Mouse (Mus musculus): ENCODE results near the gene Cldn3. TPM values are rescaled to one million over a fixed set of nuclear protein-coding genes. Genes with fewer than 3 reads are reported as not detected.
A peak's percentile ranks its signal among the peaks of the same experiment; 100 is the strongest.
"Not testable (repeated sequence)": the region's sequence is repeated elsewhere in the genome, so short reads cannot be mapped to it uniquely, and the experiment has no call there.

Gene Cldn3
- 2.1 and 3.0 TPM in 2 replicates for polyA plus RNA-seq (2015; fragmentation: Nextera tagmentation; extraction: Ambion mirVana)

DNA sequence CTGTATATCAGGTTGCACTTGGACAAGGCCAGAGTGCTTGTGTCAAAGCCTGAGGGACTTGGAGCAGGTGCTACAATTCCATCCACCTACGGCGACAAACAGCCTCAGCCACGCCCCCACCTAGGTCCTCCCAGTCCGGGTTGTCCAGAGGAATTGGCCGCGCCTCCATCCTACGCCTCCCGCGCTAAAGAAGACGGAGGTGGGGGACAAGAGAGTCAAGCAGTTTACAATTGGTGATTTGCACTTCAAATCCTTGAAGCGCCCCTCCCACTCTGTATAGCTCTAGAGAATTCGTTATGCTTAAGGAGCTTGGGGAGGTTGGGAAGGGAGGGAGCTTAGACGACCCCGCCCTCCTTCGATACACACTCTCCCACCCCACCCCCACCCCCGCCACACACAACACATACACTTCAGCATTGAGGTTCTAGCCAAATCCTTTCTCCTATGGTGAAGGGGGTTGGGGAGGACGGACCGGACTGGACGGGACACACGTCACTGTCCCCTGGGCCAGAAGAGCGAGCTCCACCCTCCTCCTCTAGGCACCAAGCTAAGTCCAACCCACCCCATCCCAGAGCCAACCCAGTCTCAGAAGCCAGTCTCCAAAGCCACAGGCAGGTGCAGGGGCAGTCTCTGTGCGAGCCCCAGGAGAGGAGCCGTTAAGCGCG, at the start of gene Cldn3:
Gene Cldn3, plus strand, starts transcription at position 582 of the 665 bp plus-strand sequence.
- peak; percentile 37; the same call in 1 of the 2 replicates for ATAC-seq (replicated peaks)
- Histone ChIP-seq H3K9me3 (no peaks in the 10 kb centered on the region), H3K9ac (peak within 1 kb of the TSS; percentile 0; the same call in 1 of the 2 replicates), H3K36me3 (replicated peaks) (no peaks in the 10 kb centered on the region), H3K4me2 (peak within 1 kb of the TSS; percentile 40), H3K4me3 (peak within 1 kb of the TSS; percentile 25), H3K27ac (no peak within 1 kb of the TSS), H3K4me1 (peaks cover 17% of the 10 kb centered on the region), H3K27me3 (replicated peaks) (peaks cover 43% of the 10 kb centered on the region)
- under 1% methylated on average over 25 of the region's 25 CpGs for WGBS

- Histone ChIP-seq H3K36me3 (replicated peaks) (no peaks in the 10 kb centered on the region), H3K4me3 (no peak overlapping the region), H3K27me3 (replicated peaks) (no peaks in the 10 kb centered on the region), H3K9me3 (no peaks in the 10 kb centered on the region), H3K4me1 (peaks cover 6% of the 10 kb centered on the region; the same call in 1 of the 2 replicates), H3K9ac (no peak overlapping the region), H3K27ac (no peak overlapping the region), H3K4me2 (no peak overlapping the region)
- WGBS: 95% methylated on average over 6 of the region's 6 CpGs
- no peak for ATAC-seq (replicated peaks)
Measured at GRCm38 (mm10) chr5:134936626-134937185, 49.3 kb upstream of the Cldn3 start.

GRCm38 (mm10) chr5:134939069-134939468, 46.9 kb upstream of the Cldn3 start:
- no peaks in the 10 kb centered on the region for H3K4me1 ChIP-seq
- H3K27me3 ChIP-seq (replicated peaks): no peaks in the 10 kb centered on the region
- no peaks in the 10 kb centered on the region for H3K36me3 ChIP-seq (replicated peaks)
- no peak overlapping the region for H3K9ac ChIP-seq
- H3K4me3 ChIP-seq: no peak overlapping the region
- H3K9me3 ChIP-seq: no peaks in the 10 kb centered on the region
- 67% methylated on average over 3 of the region's 3 CpGs for WGBS
- no peak overlapping the region for H3K27ac ChIP-seq
- no peak overlapping the region for H3K4me2 ChIP-seq
- no peak for ATAC-seq (replicated peaks)

DNA sequence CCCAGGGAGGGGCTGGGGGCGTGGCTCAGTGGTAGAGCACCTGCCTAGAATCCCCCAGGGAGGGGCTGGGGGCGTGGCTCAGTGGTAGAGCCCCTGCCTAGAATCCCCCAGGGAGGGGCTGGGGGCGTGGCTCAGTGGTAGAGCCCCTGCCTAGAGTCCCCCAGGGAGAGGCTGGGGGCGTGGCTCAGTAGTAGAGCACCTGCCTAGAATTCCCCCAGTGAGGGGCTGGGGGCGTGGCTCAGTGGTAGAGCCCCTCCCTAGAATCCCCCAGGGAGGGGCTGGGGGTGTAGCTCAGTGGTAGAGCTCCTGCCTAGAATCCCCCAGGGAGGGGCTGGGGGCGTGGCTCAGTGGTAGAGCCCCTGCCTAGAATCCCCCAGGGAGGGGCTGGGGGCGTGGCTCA, 46.5 kb upstream of the Cldn3 start:
- 90% methylated on average over 5 of the region's 7 CpGs for WGBS
- not testable (repeated sequence) for H3K9me3 ChIP-seq; H3K36me3 ChIP-seq (replicated peaks); H3K9ac ChIP-seq; H3K27me3 ChIP-seq (replicated peaks); H3K4me1 ChIP-seq; H3K4me3 ChIP-seq; ATAC-seq (replicated peaks); H3K27ac ChIP-seq; H3K4me2 ChIP-seq

- H3K27me3 ChIP-seq (replicated peaks): peaks cover 16% of the 10 kb centered on the region
- no peaks in the 10 kb centered on the region for H3K9me3 ChIP-seq
- no peak overlapping the region for H3K4me3 ChIP-seq
- WGBS: 86% methylated on average over 14 of the region's 14 CpGs
- no peak overlapping the region for H3K27ac ChIP-seq
- no peak for ATAC-seq (replicated peaks)
- H3K4me2 ChIP-seq: no peak overlapping the region
- H3K9ac ChIP-seq: no peak overlapping the region
- no peaks in the 10 kb centered on the region for H3K36me3 ChIP-seq (replicated peaks)
- H3K4me1 ChIP-seq: peaks cover 7% of the 10 kb centered on the region; the same call in 1 of the 2 replicates
Measured at GRCm38 (mm10) chr5:134941472-134942209, 44.4 kb upstream of the Cldn3 start.

DNA sequence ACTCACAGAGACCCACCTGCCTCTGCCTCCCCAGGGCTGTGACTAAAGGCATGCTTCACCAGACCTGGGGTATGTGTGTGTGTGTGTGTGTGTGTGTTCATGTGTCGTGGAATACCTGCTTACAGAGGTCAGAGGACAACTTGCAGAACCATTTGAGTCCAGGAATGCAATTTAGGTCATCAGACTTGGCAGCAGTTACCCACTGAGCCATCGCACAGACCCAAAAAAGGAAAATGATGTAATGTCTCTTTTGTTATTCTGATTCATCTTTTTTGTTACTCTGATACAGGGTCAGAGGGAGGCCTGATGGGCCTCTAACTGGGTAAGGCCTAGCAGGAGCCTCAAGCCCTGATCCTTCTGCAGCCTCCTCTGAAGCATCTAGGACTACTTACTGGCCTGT, 43.3 kb upstream of the Cldn3 start:
- no peak for ATAC-seq (replicated peaks)
- Histone ChIP-seq H3K4me3 (no peak overlapping the region), H3K36me3 (replicated peaks) (no peaks in the 10 kb centered on the region), H3K4me2 (no peak overlapping the region), H3K27ac (no peak overlapping the region), H3K4me1 (peaks cover 10% of the 10 kb centered on the region; the same call in 1 of the 2 replicates), H3K27me3 (replicated peaks) (peaks cover 27% of the 10 kb centered on the region), H3K9me3 (no peaks in the 10 kb centered on the region), H3K9ac (no peak overlapping the region)
- 76% methylated on average over 2 of the region's 2 CpGs for WGBS

DNA sequence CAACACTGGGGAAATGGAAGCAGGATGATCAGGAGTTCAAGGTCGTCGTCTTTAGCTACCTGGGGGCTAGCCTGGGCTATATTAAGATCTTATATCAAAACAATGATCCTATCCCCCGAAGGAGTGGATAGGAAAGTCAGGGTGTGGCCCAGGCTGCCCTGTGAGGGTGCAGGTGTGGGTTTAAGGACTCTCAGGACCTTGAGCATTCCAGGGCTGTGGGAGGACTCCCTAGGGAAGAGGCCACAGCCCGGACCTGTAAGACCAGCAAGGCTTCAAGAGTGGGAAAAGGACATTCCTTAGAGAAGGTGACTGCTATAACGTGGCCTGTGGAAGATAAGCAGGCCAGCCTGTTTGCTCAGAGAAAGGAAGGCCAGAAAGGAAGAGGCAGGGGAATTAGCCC, 41.8 kb upstream of the Cldn3 start:
- WGBS: 78% methylated on average over 5 of the region's 5 CpGs
- H3K4me3 ChIP-seq: no peak overlapping the region
- no peak for ATAC-seq (replicated peaks)
- H3K4me1 ChIP-seq: peaks cover 10% of the 10 kb centered on the region; the same call in 1 of the 2 replicates
- peaks cover 27% of the 10 kb centered on the region for H3K27me3 ChIP-seq (replicated peaks)
- no peak overlapping the region for H3K27ac ChIP-seq
- H3K36me3 ChIP-seq (replicated peaks): no peaks in the 10 kb centered on the region
- H3K4me2 ChIP-seq: no peak overlapping the region
- H3K9ac ChIP-seq: no peak overlapping the region
- H3K9me3 ChIP-seq: no peaks in the 10 kb centered on the region

DNA sequence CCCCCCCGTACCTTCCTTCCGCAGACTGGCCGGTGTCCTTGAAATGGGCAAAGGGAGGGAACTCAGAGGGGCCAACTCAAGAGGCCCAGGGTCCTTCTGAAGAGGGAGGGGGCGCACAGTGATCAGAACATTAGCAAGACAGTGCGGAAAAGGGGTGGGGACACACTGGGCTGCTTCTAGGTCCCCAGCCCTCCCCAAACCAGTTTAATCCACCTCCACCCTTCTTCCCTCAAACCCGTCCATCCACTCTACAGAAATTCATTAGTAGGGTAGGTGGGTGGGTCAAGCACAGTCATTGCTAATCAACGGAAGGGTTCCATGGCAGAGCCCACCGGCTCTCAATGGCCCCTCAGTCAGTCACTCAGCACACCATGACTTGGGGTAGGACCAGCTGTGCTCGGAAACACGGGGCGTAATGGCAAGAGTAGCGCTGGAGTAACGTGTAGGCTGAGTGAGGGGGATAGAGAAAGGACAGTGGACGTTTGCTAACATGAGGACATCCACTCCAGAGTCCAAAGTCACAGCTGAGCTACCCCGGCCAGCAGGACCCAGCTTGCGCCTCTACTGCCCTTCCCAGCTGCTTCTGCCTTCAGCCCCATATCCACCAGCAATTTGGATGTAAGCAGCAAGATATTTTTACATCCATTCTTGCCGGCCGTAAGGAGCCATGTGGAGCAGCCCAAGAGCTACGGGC, 40.6 kb upstream of the Cldn3 start:
- ATAC-seq (replicated peaks): no peak
- 54% methylated on average over 16 of the region's 19 CpGs for WGBS

DNA sequence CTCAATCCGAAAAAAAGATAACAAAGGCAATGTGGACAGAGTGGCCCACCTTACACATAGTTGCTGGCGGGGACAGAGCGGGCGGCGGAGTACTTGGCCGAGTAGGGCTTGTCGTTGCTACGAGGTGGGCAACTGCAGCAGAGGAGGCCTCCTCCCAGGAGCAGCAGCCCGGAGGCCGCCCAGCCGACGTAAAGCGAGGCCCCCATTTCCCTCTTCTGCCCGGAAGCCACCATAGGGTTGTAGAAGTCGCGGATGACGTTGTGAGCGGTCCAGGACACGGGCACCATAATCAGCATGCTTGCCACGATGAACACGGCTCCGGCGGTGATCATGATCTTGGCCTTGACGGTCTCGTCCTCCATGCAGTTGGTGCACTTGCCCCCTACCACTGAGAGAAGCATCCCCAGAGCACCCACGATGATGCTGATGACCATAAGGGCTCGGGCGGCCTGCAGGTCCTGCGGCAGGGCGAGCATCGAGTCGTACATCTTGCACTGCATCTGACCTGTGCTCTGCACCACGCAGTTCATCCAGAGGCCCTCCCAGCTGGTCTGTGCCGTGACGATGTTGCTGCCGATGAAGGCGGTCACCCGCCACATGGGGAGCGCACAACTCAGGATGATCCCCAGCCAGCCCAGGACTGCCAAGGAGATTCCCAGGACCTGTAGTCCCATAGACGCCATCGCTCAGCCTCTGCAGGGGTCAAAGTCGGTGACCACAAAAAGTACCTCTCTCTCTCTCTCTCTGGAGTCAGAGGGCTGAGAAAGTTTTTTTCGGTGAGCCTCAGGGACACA, 39.8 kb upstream of the Cldn3 start:
- no peak for ATAC-seq (replicated peaks)
- Histone ChIP-seq H3K4me3 (no peak overlapping the region), H3K36me3 (replicated peaks) (no peaks in the 10 kb centered on the region), H3K27ac (no peak overlapping the region), H3K4me2 (peak overlapping the region; percentile 6; the same call in 1 of the 2 replicates), H3K27me3 (replicated peaks) (peaks cover 27% of the 10 kb centered on the region), H3K9ac (no peak overlapping the region), H3K4me1 (peaks cover 10% of the 10 kb centered on the region; the same call in 1 of the 2 replicates), H3K9me3 (no peaks in the 10 kb centered on the region)
- 19% methylated on average over 43 of the region's 43 CpGs for WGBS

More for the DNA sequence above, 40.6 kb upstream of the Cldn3 start:
- Histone ChIP-seq H3K27ac (no peak overlapping the region), H3K9ac (no peak overlapping the region), H3K4me1 (peaks cover 10% of the 10 kb centered on the region; the same call in 1 of the 2 replicates), H3K4me3 (no peak overlapping the region), H3K27me3 (replicated peaks) (peaks cover 27% of the 10 kb centered on the region), H3K4me2 (no peak overlapping the region), H3K36me3 (replicated peaks) (no peaks in the 10 kb centered on the region), H3K9me3 (no peaks in the 10 kb centered on the region)

DNA sequence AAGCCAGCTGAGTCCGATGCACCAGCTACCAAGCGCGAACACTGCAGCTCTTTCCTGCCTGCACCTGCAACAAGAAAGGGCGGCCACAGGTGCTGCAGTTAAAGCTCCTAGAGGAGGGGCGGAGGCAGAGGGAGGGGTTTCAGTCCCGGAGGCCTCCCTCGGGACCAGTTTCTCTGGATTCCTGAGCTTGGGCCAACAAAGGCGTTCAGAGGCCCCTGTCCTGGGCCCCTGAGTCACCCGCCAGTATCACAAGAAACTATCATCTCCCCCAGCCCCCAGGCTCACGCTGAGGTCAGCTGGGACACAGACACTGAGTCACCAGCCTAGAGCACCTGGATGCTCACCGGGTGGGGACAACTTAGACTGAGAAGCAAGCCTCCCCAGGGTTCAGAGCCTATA, 39.2 kb upstream of the Cldn3 start, which contains the start of gene Cldn4:
Gene Cldn4, minus strand, starts transcription at position 78 of the 399 bp plus-strand sequence.
- no peak for ATAC-seq (replicated peaks)
- Histone ChIP-seq H3K36me3 (replicated peaks) (no peaks in the 10 kb centered on the region), H3K4me3 (no peak within 1 kb of the TSS), H3K27me3 (replicated peaks) (peaks cover 27% of the 10 kb centered on the region), H3K9me3 (no peaks in the 10 kb centered on the region), H3K9ac (no peak within 1 kb of the TSS), H3K27ac (no peak within 1 kb of the TSS), H3K4me2 (peak within 1 kb of the TSS; percentile 6; the same call in 1 of the 2 replicates), H3K4me1 (peaks cover 10% of the 10 kb centered on the region; the same call in 1 of the 2 replicates)
- 8% methylated on average over 11 of the region's 11 CpGs for WGBS

GRCm38 (mm10) chr5:134947420-134948084, 38.5 kb upstream of the Cldn3 start:
- H3K27me3 ChIP-seq (replicated peaks): peaks cover 27% of the 10 kb centered on the region
- H3K9ac ChIP-seq: no peak overlapping the region
- H3K4me3 ChIP-seq: no peak overlapping the region
- no peak for ATAC-seq (replicated peaks)
- no peak overlapping the region for H3K4me2 ChIP-seq
- 70% methylated on average over 5 of the region's 5 CpGs for WGBS
- no peak overlapping the region for H3K27ac ChIP-seq
- no peaks in the 10 kb centered on the region for H3K36me3 ChIP-seq (replicated peaks)
- no peaks in the 10 kb centered on the region for H3K9me3 ChIP-seq
- peaks cover 10% of the 10 kb centered on the region; the same call in 1 of the 2 replicates for H3K4me1 ChIP-seq
